Mouse (Mus musculus): Measurements from ENCODE around the gene Chrm5. TPM values are rescaled to one million over a fixed set of nuclear protein-coding genes. Genes with fewer than 3 reads are reported as not detected.

Gene Chrm5
- total RNA-seq, 2 experiments from 2014 or later, result 6.6 to 8.8 TPM

Other genes starting within 250 kb of the Chrm5 start
- 10 to 100 TPM; 76.7 to 82.7 TPM for gene Lpcat4, start 241.3 kb downstream of the Chrm5 start, total RNA-seq (2021)
- gene Nutm1, start 221.5 kb downstream of the Chrm5 start, total RNA-seq (2021), result not detected
- 10 to 100 TPM; 52.2 to 54.7 TPM for gene Nop10, start 218.8 kb downstream of the Chrm5 start, total RNA-seq (2021)
- 100 to 1,000 TPM; 107 to 114 TPM for gene Slc12a6, start 214.9 kb downstream of the Chrm5 start, total RNA-seq (2021)
- under 1 TPM; 0.73 to 0.80 TPM for gene Gm21985, start 214.5 kb downstream of the Chrm5 start, total RNA-seq (2021)
- 100 to 1,000 TPM; 127 to 143 TPM for gene Emc4, start 112.7 kb downstream of the Chrm5 start, total RNA-seq (2021)
- 10 to 100 TPM; 11.4 to 12.9 TPM for gene Katnbl1, start 101.6 kb downstream of the Chrm5 start, total RNA-seq (2021)
- gene Emc7, start 25.8 kb downstream of the Chrm5 start, total RNA-seq (2021), result 10 to 100 TPM; 44.5 to 45.3 TPM
- gene Aven, start 12.2 kb upstream of the Chrm5 start, total RNA-seq (2021), result 10 to 100 TPM in 1 of 2 experiments, 1 to 10 TPM in 1; 9.7 to 10.6 TPM

Measured in layer of hippocampus, postnatal 36 days (tissue).